Mouse (Mus musculus) MEL (cell line): Measurements from ENCODE around the gene Nup153. TPM values are rescaled to one million over a fixed set of nuclear protein-coding genes. Genes with fewer than 3 reads are reported as not detected.

Source experiments
- DNase-seq: peaks from one replicate; pipeline ENCODE4 v3.0.0; 2011; ENCODE audit warnings: low read depth, low spot score
- H3K27ac ChIP-seq: 2 replicates; pipeline ENCODE4 v1.5.1; 2012; ENCODE audit warnings: low read depth, mild to moderate bottlenecking, control low read depth, low read length, moderate library complexity; ENCODE audit not compliant: control insufficient read depth
- H3K27me3 ChIP-seq, 2 experiments: fragments of 150-350 bp in 1 of 2; sonication (generic) in 1 of 2; 2 replicates each; pipeline ENCODE4 v1.6.1; 2012; ENCODE audit warnings: low read length in 2 of 2, mild to moderate bottlenecking in 2 of 2, improper control_type of control experiment in 1 of 2, moderate library complexity in 1 of 2; ENCODE audit not compliant: insufficient read depth in 2 of 2, control insufficient read depth in 1 of 2
- H3K36me3 ChIP-seq, 2 experiments: 2 replicates each; pipeline ENCODE4 v1.6.1; 2012 to 2014; ENCODE audit warnings: low read length in 2 of 2, improper control_type of control experiment in 1 of 2, inconsistent platforms in 1 of 2, mild to moderate bottlenecking in 1 of 2; ENCODE audit not compliant: insufficient read depth in 2 of 2, control insufficient read depth in 1 of 2
- H3K4me1 ChIP-seq, 2 experiments: fragments of 150-350 bp in 1 of 2; sonication (generic) in 1 of 2; 2 replicates each; pipeline ENCODE4 v1.6.1; 2012; ENCODE audit warnings: low read length in 2 of 2, improper control_type of control experiment in 1 of 2, mild to moderate bottlenecking in 1 of 2; ENCODE audit not compliant: insufficient read depth in 2 of 2, control insufficient read depth in 1 of 2
- H3K4me3 ChIP-seq, 2 experiments: fragments of 150-350 bp in 1 of 2; sonication (generic) in 1 of 2; 2 replicates each; pipeline ENCODE4 v1.5.1; 2012; ENCODE audit warnings: low read depth in 2 of 2, low read length in 2 of 2, mild to moderate bottlenecking in 2 of 2, moderate library complexity in 2 of 2, control low read depth in 1 of 2, improper control_type of control experiment in 1 of 2; ENCODE audit not compliant: control insufficient read depth in 1 of 2, insufficient read depth in 1 of 2
- H3K79me2 ChIP-seq: 2 replicates; pipeline ENCODE4 v1.6.1; 2012; ENCODE audit warnings: mild to moderate bottlenecking, low read length, moderate library complexity; ENCODE audit not compliant: control insufficient read depth, poor library complexity, insufficient read depth
- H3K9ac ChIP-seq: 2 replicates; pipeline ENCODE4 v1.6.1; 2012; ENCODE audit warnings: low read depth, mild to moderate bottlenecking, control low read depth, low read length, moderate library complexity; ENCODE audit not compliant: control insufficient read depth, poor library complexity, severe bottlenecking
- H3K9me3 ChIP-seq: fragments of 150-350 bp; sonication (generic); replicated peaks from 2 replicates; pipeline ENCODE4 v1.6.1; 2012; ENCODE audit warnings: mild to moderate bottlenecking, low read length, improper control_type of control experiment, moderate library complexity; ENCODE audit not compliant: insufficient read depth
- CHD1 ChIP-seq: IDR thresholded peaks from 2 replicates; pipeline ENCODE4 v1.6.1; 2012; ENCODE audit warnings: low read depth, mild to moderate bottlenecking, inconsistent platforms, low read length, improper control_type of control experiment
- CHD2 ChIP-seq: IDR thresholded peaks from 2 replicates; pipeline ENCODE4 v1.6.1; 2011; ENCODE audit warnings: low read length, improper control_type of control experiment
- CTCF ChIP-seq, 3 experiments: IDR thresholded peaks in 2 of 3; conservative IDR thresholded peaks in 1 of 3; 2 replicates each; pipeline ENCODE4 v1.5.1; 2011 to 2012; ENCODE audit warnings: low read length in 3 of 3, low read depth in 2 of 3, mild to moderate bottlenecking in 2 of 3, improper control_type of control experiment in 1 of 3, inconsistent platforms in 1 of 3, mixed read lengths in 1 of 3, moderate library complexity in 1 of 3; ENCODE audit not compliant: control insufficient read depth in 1 of 3, insufficient read depth in 1 of 3, poor library complexity in 1 of 3, severe bottlenecking in 1 of 3
- E2F4 ChIP-seq: IDR thresholded peaks from 2 replicates; pipeline ENCODE4 v1.6.1; 2011; ENCODE audit warnings: low read depth, low read length, improper control_type of control experiment, borderline replicate concordance
- ELF1 ChIP-seq: IDR thresholded peaks from 2 replicates; pipeline ENCODE4 v1.6.1; 2014; ENCODE audit warnings: low read depth, mild to moderate bottlenecking, inconsistent platforms, low read length, improper control_type of control experiment, moderate library complexity
- EP300 ChIP-seq, 2 experiments: IDR thresholded peaks; 2 replicates each; pipeline ENCODE4 v1.6.1; 2011; ENCODE audit warnings: improper control_type of control experiment in 2 of 2, low read length in 2 of 2, low read depth in 1 of 2, mild to moderate bottlenecking in 1 of 2
- ETS1 ChIP-seq: IDR thresholded peaks from 2 replicates; pipeline ENCODE4 v1.6.1; 2012; ENCODE audit warnings: low read depth, mild to moderate bottlenecking, inconsistent platforms, low read length, improper control_type of control experiment, moderate library complexity
- GABPA ChIP-seq: IDR thresholded peaks from 2 replicates; pipeline ENCODE4 v1.6.1; 2012; ENCODE audit warnings: low read depth, mild to moderate bottlenecking, inconsistent platforms, low read length, improper control_type of control experiment, moderate library complexity
- GATA1 ChIP-seq: IDR thresholded peaks from 2 replicates; pipeline ENCODE4 v1.6.1; 2011; ENCODE audit warnings: low read depth, low read length, improper control_type of control experiment
- HCFC1 ChIP-seq: IDR thresholded peaks from 2 replicates; pipeline ENCODE4 v1.6.1; 2012; ENCODE audit warnings: low read depth, mild to moderate bottlenecking, inconsistent platforms, low read length, improper control_type of control experiment, moderate library complexity
- JUND ChIP-seq: IDR thresholded peaks from 2 replicates; pipeline ENCODE4 v1.6.1; 2011; ENCODE audit warnings: low read depth, mild to moderate bottlenecking, improper control_type of control experiment, low read length
- KAT2A ChIP-seq: conservative IDR thresholded peaks from 2 replicates; pipeline ENCODE4 v1.6.1; 2012; ENCODE audit warnings: low read depth, low read length, improper control_type of control experiment, inconsistent platforms
- MAFK ChIP-seq: IDR thresholded peaks from 2 replicates; pipeline ENCODE4 v1.6.1; 2011; ENCODE audit warnings: low read depth, mild to moderate bottlenecking, low read length, improper control_type of control experiment, borderline replicate concordance
- MAX ChIP-seq: IDR thresholded peaks from 2 replicates; pipeline ENCODE4 v1.6.1; 2011; ENCODE audit warnings: low read length, improper control_type of control experiment
- MAZ ChIP-seq: IDR thresholded peaks from 2 replicates; pipeline ENCODE4 v1.6.1; 2012; ENCODE audit warnings: low read depth, mild to moderate bottlenecking, inconsistent platforms, low read length, improper control_type of control experiment
- MEF2A ChIP-seq: IDR thresholded peaks from 2 replicates; pipeline ENCODE4 v1.6.1; 2014; ENCODE audit warnings: low read depth, mild to moderate bottlenecking, inconsistent platforms, low read length, improper control_type of control experiment; ENCODE audit not compliant: poor library complexity, insufficient replicate concordance, severe bottlenecking; ENCODE audit errors: extremely low read depth
- MXI1 ChIP-seq: IDR thresholded peaks from 2 replicates; pipeline ENCODE4 v1.6.1; 2011; ENCODE audit warnings: mild to moderate bottlenecking, low read depth, low read length, improper control_type of control experiment
- MYB ChIP-seq: IDR thresholded peaks from 2 replicates; pipeline ENCODE4 v1.6.1; 2011; ENCODE audit warnings: mild to moderate bottlenecking, low read depth, low read length, improper control_type of control experiment
- MYC ChIP-seq: IDR thresholded peaks from 2 replicates; pipeline ENCODE4 v1.6.1; 2011; ENCODE audit warnings: low read depth, mild to moderate bottlenecking, low read length, improper control_type of control experiment, moderate library complexity
- NELFE ChIP-seq: IDR thresholded peaks from 2 replicates; pipeline ENCODE4 v1.6.1; 2011; ENCODE audit warnings: low read depth, low read length, improper control_type of control experiment
- NRF1 ChIP-seq: IDR thresholded peaks from 2 replicates; pipeline ENCODE4 v1.6.1; 2014; ENCODE audit warnings: low read depth, mild to moderate bottlenecking, inconsistent platforms, low read length, improper control_type of control experiment, moderate library complexity; ENCODE audit not compliant: poor library complexity, insufficient read depth, severe bottlenecking
- POLR2A ChIP-seq, 2 experiments: IDR thresholded peaks; 2 replicates each; pipeline ENCODE4 v1.6.1; 2011 to 2012; ENCODE audit warnings: low read length in 2 of 2, mild to moderate bottlenecking in 2 of 2, control low read depth in 1 of 2, improper control_type of control experiment in 1 of 2, low read depth in 1 of 2, moderate library complexity in 1 of 2; ENCODE audit not compliant: control insufficient read depth in 1 of 2, insufficient read depth in 1 of 2, poor library complexity in 1 of 2
- POLR2AphosphoS2 ChIP-seq: IDR thresholded peaks from 2 replicates; pipeline ENCODE4 v1.6.1; 2011; ENCODE audit warnings: low read length, improper control_type of control experiment
- POLR2AphosphoS5 ChIP-seq: IDR thresholded peaks from 2 replicates; pipeline ENCODE4 v1.6.1; 2012; ENCODE audit warnings: low read depth, borderline replicate concordance, mild to moderate bottlenecking, inconsistent platforms, low read length, moderate library complexity, mixed read lengths
- RAD21 ChIP-seq: IDR thresholded peaks from 2 replicates; pipeline ENCODE4 v1.6.1; 2011; ENCODE audit warnings: mild to moderate bottlenecking, low read depth, low read length, improper control_type of control experiment
- RCOR1 ChIP-seq: IDR thresholded peaks from 2 replicates; pipeline ENCODE4 v1.6.1; 2012; ENCODE audit warnings: low read depth, mild to moderate bottlenecking, inconsistent platforms, low read length, improper control_type of control experiment
- SMC3 ChIP-seq: IDR thresholded peaks from 2 replicates; pipeline ENCODE4 v1.6.1; 2011; ENCODE audit warnings: low read depth, low read length, improper control_type of control experiment
- TAL1 ChIP-seq: IDR thresholded peaks from 2 replicates; pipeline ENCODE4 v1.6.1; 2012; ENCODE audit warnings: mild to moderate bottlenecking, inconsistent platforms, low read length, moderate library complexity, mixed read lengths
- TBP ChIP-seq: IDR thresholded peaks from 2 replicates; pipeline ENCODE4 v1.8.0; 2011; ENCODE audit warnings: low read depth, low read length, improper control_type of control experiment
- TCF12 ChIP-seq: IDR thresholded peaks from 2 replicates; pipeline ENCODE4 v1.6.1; 2014; ENCODE audit warnings: low read depth, mild to moderate bottlenecking, inconsistent platforms, low read length, improper control_type of control experiment, moderate library complexity
- UBTF ChIP-seq: IDR thresholded peaks from 2 replicates; pipeline ENCODE4 v1.6.1; 2012; ENCODE audit warnings: low read depth, mild to moderate bottlenecking, inconsistent platforms, low read length, improper control_type of control experiment, moderate library complexity, borderline replicate concordance; ENCODE audit not compliant: insufficient read depth
- USF1 ChIP-seq: IDR thresholded peaks from 2 replicates; pipeline ENCODE4 v1.6.1; 2014; ENCODE audit warnings: low read depth, mild to moderate bottlenecking, inconsistent platforms, low read length, improper control_type of control experiment, moderate library complexity
- USF2 ChIP-seq, 2 experiments: IDR thresholded peaks; 2 replicates each; pipeline ENCODE4 v1.6.1; 2011 to 2012; ENCODE audit warnings: improper control_type of control experiment in 2 of 2, low read length in 2 of 2, borderline replicate concordance in 1 of 2, inconsistent platforms in 1 of 2, low read depth in 1 of 2, mild to moderate bottlenecking in 1 of 2; ENCODE audit not compliant: insufficient read depth in 1 of 2
- ZC3H11A ChIP-seq: IDR thresholded peaks from 2 replicates; pipeline ENCODE4 v1.6.1; 2012; ENCODE audit warnings: low read depth, mild to moderate bottlenecking, inconsistent platforms, low read length, improper control_type of control experiment
- ZKSCAN1 ChIP-seq: IDR thresholded peaks from 2 replicates; pipeline ENCODE4 v1.6.1; 2012; ENCODE audit warnings: low read depth, mild to moderate bottlenecking, inconsistent platforms, low read length, improper control_type of control experiment, moderate library complexity
- ZMIZ1 ChIP-seq: IDR thresholded peaks from 2 replicates; pipeline ENCODE4 v1.6.1; 2012; ENCODE audit warnings: low read depth, mild to moderate bottlenecking, inconsistent platforms, low read length, improper control_type of control experiment, moderate library complexity
- ZNF384 ChIP-seq: IDR thresholded peaks from 2 replicates; pipeline ENCODE4 v1.6.1; 2012; ENCODE audit warnings: low read depth, mild to moderate bottlenecking, inconsistent platforms, low read length, improper control_type of control experiment
- polyA plus RNA-seq, 2 experiments: library from polyadenylated mRNA; stranded (reverse) in 1 of 2; unstranded in 1 of 2; fragments of >175 nt in 1 of 2; fragments of >200 nt in 1 of 2; gene quantifications; 2 replicates each; pipeline versions ENCODE4 v1.2.1 to v1.2.4; 2012; ENCODE audit warnings: low replicate concordance in 2 of 2, low read depth in 1 of 2; ENCODE audit not compliant: insufficient read length in 2 of 2, insufficient read depth in 1 of 2, missing spikeins in 1 of 2
- total RNA-seq: library from RNA; depleted of rRNA; stranded (reverse); fragments of 300-350 nt; gene quantifications from 2 replicates; pipeline ENCODE4 v1.2.3, GENCODE M21; 2012; rRNA removed

Gene Nup153
- 64.6 and 66.1 TPM in 2 replicates for total RNA-seq
- 100 to 1,000 TPM in 1 of 2 experiments, 10 to 100 TPM in 1; 82.8 to 221 TPM for polyA plus RNA-seq

- Histone ChIP-seq H3K27me3 (no peaks in the 10 kb centered on the region), H3K36me3 (peaks cover 4 to 22% of the 10 kb centered on the region in 2 experiments; a peak in 3 of 4 replicates), H3K4me1 (peaks cover 11% of the 10 kb centered on the region in 2 experiments; a peak in 3 of 4 replicates), H3K9me3 (no peaks in the 10 kb centered on the region), H3K79me2 (peaks cover 37% of the 10 kb centered on the region), H3K4me3 (peak within 1 kb of the TSS; percentile 89 to 91), H3K27ac (peak within 1 kb of the TSS; percentile 90), H3K9ac (peak within 1 kb of the TSS; percentile 96)
- DNase-seq, result peak; percentile 97
- TF ChIP-seq POLR2AphosphoS5 (no peak), E2F4 (peak; percentile 97), RAD21 (no peak), NRF1 (no peak), KAT2A (peak; percentile 96), HCFC1 (peak; percentile 98), MYB (no peak), JUND (no peak), MXI1 (peak; percentile 82), ZMIZ1 (peak; percentile 74; the same call in 1 of the 2 replicates), USF1 (0 out of 2 replicates have a peak, but pooled peaks have one; percentile 40), ZKSCAN1 (no peak), TAL1 (no peak), TCF12 (peak; percentile 70), GATA1 (no peak), EP300 (IDR thresholded peaks at IDR 0.05; ENCODE audit: low read depth in 1 of 2, low read length in 2 of 2) (peak in 1 of 2 experiments; percentile 49; a peak in 2 of 4 replicates), ZC3H11A (no peak), CHD1 (no peak), USF2 (IDR thresholded peaks at IDR 0.05; ENCODE audit: borderline replicate concordance in 1 of 2, insufficient read depth in 1 of 2, low read depth in 1 of 2, low read length in 2 of 2) (no peak), ELF1 (peak; percentile 95), POLR2A (IDR thresholded peaks at IDR 0.05; ENCODE audit: control insufficient read depth in 1 of 2, insufficient read depth in 1 of 2, low read depth in 1 of 2, low read length in 2 of 2, poor library complexity in 1 of 2) (peak; percentile 76 to 91), MYC (peak; percentile 58; the same call in 1 of the 2 replicates), TBP (peak; percentile 87), MEF2A (no peak), MAZ (peak; percentile 85; the same call in 1 of the 2 replicates), NELFE (peak; percentile 90), CHD2 (peak; percentile 92), CTCF (IDR thresholded peaks at IDR 0.05 in 2 of 3, conservative IDR thresholded peaks at IDR 0.05 in 1 of 3; ENCODE audit: control insufficient read depth in 1 of 3, insufficient read depth in 1 of 3, low read depth in 2 of 3, low read length in 3 of 3, poor library complexity in 1 of 3, severe bottlenecking in 1 of 3) (no peak), RCOR1 (no peak), UBTF (no peak), ETS1 (peak; percentile 75), SMC3 (no peak), MAX (no peak), MAFK (no peak), GABPA (no peak), ZNF384 (no peak), POLR2AphosphoS2 (peak; percentile 82; the same call in 1 of the 2 replicates)
Observed at GRCm38 (mm10) chr13:46727837-46728268, at the start of gene Nup153. Gene Nup153, minus strand, starts transcription at chr13:46727940.
